Mouse (Mus musculus) natural killer cell, adult 2 months (primary cell): ENCODE results near the gene Prkar1b.

ENCODE experiments used
- DNase-seq, 2 experiments: peaks; one replicate each; pipeline ENCODE4 v3.0.0; 2022; ENCODE audit warnings: low spot score in 2 of 2

The Prkar1b gene

DNA sequence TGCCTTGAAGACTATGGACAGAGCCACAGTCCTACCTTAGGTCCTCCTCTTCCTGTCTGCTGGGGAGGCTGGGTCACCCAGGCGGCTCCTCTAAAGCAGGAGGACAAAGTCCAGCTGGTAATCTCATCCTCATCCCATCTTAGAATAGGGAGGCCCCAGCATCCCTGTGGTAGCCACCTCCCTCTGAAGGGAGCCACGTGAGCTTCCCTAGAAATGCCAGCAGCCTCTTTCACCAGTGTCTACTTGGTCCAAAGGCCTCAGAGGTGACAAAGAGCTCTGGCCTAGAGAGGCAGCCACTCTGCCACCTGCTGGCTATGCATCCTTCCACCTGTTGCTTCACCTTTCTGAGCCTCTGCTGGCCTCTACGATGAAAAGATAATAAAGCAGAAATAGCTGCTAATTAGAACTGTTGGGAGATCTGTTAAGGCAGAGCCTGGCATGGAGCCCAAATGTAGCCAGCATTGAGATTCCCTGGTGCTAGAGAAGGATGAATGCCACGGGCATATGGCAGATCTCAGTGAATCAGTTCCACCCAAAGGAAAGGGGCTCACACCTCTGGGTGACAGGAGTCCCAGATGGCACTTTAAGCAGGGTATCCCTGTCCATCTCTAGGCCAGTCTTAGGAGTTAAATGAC, 142.5 kb downstream of the Prkar1b start:
- DNase-seq = no peak

DNA sequence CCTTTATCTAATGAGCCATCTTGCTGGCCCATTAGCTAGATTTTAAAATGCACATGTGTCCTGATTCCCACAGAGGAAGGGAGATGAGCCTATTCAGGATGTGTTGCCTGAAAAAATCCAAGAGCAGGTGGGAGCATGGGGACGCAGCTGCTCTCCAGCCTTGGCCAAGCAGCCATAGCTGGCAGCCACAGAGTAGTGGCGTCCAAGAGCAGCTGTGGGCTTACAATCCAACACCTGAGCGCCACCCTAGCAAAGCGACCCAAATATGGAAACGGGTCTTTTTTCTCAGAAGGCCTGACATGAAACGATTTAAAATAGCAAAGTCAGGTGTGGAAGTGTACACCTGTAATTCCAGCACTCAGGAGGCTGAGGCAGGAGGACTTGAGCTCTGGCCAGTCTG, 145.2 kb downstream of the Prkar1b start:
- DNase-seq = no peak

DNA sequence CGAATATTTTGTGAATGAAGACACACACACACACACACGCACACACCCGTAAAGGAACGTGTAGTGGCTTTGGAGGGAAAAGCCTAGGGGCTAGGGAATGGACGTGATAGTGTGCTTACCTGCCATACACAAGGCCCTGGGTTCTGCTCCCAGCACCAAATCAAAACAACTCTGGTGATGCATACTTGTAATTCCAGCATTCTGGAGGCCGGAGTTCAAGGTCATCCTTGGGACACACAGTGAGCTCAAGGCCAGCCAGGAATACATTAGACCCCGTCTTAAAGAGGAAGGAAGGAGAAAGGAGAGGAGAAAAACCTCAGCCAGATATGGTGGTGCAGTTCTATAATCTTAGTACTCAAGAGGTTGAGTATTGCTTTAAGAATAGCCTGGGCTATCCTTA, 150.1 kb downstream of the Prkar1b start:
- no peak for DNase-seq

- DNase-seq = no peak
These were observed 151.7 kb downstream of the Prkar1b start for GRCm38 (mm10) chr5:138997936-138998580.

DNA sequence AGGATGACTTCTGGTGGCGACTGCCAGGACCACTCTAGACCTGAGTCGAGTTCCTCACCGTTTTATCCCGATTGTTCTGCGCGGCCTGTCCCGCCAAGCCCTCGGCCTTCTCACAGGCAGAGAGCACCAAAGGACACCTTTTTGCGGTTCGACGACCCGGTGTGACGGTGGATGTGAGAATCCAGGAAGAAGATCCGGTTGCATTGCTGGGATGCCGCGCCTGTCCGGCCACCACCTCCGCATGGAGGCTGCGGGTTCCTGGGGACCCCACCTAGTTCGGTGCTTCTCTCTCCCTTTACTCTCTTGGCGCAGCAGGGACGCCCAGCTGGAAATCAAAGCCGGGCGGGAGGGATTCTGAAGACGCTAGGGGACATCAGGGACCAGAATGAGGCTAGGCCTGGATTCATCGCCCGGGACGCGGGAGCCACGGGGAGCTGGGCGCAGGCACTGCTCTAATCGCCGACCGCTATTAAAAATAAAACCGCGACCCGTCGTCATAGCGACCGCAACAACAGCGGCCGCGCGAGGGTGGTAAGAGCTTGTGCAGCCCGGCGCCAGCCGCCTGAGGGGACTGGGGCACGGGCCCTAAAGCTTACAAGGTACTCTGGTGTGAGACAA, 152.5 kb downstream of the Prkar1b start, which contains the start of gene Pdgfa:
Pdgfa (minus strand) TSS at position 200 of the 618 bp plus-strand sequence.
- DNase-seq = peak in 1 of 2 experiments; percentile 8

DNA sequence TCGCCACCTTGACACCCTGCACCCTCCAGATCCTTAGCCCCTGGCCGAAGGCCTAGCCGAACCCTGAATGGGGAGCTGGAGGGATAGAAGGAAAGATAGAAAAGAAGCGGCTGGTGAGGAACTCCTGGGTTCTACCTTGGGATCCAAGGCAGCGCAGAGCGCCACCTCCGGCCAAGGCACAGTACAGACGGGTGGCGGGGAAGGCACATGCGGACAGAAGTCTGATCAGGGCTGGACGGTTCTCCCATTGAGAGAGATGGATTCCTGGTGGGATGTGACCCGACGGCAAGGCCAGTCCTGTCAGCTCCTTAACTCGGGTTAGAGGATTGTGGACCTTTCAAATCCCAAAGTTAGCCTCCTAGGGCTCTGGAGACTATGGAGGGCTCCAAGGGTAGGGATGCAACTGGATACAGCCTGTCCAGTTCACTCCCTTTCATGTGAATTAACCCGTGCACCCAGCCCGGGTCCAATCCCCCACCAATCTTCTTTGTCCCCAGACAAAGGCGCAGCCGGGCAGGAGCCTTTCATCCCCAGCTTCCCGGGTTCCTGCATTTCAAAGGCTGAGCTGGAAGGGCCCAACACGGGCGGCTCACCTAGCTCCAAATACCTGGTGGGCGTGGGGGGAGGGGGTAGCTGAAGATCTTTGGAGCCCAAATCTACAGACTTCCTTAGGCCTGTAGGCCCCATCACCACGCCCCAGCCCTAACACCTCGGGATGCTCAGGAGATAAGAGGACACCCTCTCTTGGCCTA, 153.3 kb downstream of the Prkar1b start:
- no peak for DNase-seq

- DNase-seq = no peak
These were observed 154.0 kb downstream of the Prkar1b start for GRCm38 (mm10) chr5:138995721-138996311.

DNA sequence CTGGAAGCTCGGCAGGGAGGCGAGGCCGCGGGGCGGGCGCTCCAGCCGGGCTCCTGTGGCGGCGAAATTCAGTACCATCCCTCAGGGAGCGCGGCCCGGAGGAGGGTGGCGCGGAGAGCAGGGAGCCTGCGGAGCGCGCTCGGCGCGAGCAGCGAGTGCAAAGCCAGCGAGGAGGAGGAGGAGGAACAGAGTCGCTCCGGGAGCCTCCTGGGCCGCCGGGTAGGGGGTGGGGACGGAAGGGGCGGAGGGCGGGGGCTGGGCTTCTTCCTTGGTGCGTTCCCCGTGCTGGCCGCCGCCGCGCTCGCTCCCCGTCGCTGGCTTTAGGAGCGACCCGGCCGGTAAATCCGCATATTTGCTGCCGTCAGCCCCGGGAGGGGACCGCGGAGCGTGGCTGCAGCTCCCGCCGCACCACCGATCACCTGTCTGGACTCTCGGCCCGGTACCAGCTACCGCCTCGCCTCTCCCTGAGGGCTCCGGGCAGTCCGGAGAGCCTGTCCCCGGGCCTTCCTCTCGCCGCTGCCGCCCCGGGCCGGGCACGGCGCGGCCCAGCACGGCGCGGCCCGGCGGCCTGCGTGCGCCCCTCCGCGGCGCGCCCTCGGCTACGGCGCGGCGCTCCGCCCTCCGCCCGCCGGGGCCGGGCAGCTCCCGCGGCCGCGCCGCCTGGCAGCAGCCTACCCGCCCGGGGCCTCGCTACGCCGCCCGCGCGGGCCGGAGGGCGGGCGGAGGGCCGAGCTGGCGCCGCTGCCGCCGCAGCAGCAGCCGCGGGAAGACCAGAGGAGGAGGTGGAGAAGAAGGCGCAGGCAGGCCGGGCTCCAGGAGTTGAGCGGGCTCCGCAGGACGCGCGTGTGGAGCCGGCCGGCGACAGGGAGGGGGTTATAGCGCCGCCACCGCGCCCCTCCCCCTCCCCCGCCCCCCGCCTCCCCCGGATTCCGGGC, 154.7 kb downstream of the Prkar1b start:
- no peak for DNase-seq

DNA sequence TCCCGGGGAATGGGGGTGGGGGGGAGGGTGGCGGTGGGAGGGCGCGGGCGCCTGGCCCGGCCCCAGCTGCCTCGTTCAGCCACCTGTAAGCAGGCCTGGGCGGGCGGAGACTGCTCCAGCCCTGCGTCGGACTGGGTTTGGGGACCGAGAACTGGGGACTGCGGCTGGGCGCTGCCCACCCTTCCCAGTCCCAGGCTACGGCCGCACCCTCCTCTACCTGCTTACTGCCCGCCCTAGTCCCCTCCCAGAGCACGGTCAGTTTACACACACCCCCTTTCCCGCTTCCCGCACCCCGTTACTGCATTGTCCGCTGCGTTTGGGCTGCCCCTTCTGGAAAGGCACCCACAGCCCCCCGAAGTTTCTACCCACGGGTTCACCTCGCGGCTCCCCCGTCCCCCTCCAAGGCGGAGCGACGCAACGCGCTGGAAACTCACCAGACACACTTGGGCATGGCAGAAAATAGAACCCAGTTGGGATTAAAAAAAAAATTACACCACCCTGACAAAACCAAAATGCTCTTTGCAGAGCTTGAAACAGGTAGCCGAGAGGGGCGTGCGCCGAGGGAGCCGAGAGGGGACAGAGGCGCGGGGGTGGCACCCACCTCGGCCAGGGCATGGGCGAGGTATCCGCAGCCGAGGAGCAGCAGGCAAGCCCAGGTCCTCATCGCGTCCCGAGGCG, 155.6 kb downstream of the Prkar1b start:
- DNase-seq = no peak

- no peak for DNase-seq
These were observed 156.3 kb downstream of the Prkar1b start for GRCm38 (mm10) chr5:138993371-138994107.

- DNase-seq = no peak
These were observed 157.0 kb downstream of the Prkar1b start for GRCm38 (mm10) chr5:138992611-138993370.

GRCm38 (mm10) chr5:138991734-138992133, 158.1 kb downstream of the Prkar1b start:
- no peak for DNase-seq

DNA sequence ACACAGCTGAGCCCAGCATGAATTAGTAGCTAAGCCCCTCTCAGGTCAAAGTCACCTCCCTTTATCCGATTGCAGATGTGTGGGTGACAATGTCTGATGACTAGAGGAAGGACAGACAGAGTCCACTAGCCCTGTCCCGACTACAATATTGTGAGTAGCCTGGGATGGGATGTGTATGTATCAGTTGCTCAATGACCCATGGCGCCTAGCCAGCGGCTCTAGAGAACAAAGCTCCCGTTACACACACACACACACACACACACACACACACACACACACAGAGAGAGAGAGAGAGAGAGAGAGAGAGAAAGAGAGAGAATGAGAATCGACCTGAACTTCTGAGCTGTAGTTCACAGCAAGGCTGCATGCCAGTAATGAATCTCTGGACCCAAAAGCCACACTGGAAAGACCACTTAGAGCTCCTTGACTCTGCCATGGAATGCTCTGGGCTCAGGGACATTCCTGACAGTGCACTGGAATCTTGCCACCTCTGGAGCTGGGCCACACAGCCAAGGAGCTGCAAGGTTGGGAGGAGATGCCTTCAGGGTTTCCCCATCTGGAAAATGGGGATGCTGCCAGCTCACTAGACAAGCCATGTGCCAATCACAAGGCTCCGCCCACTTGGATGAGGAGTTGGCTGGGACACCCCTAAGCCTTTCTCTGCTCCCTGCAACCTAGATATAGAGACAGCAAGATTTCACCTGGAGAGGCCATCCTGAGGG, 159.0 kb downstream of the Prkar1b start:
- no peak for DNase-seq

- DNase-seq = no peak
These were observed 160.2 kb downstream of the Prkar1b start for GRCm38 (mm10) chr5:138989567-138989966.

GRCm38 (mm10) chr5:138988764-138989163, 161.0 kb downstream of the Prkar1b start:
- no peak for DNase-seq

DNA sequence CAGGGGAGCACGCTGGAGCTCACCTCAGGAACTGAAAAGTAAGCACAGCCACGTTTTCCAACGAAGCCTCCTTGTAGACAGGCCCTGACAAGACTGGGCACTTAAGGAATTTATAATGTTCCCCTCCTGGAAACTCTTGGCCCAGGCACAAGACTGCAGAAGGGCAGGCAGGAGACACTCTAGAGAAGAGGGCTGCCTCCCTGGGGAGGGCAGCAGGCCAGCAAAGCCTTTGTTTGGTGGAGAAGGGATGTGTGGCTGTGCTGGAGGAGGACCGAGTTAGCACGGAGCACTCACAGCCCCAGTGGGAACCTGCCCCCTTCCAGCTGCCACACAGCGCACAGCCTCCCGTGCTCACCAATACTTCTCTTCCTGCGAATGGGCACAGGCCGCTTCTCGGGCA, 161.8 kb downstream of the Prkar1b start:
- DNase-seq = no peak

GRCm38 (mm10) chr5:138981921-138982320, 167.9 kb downstream of the Prkar1b start:
- DNase-seq = no peak

- no peak for DNase-seq
These were observed 169.2 kb downstream of the Prkar1b start for GRCm38 (mm10) chr5:138980608-138981007.
